Mouse (Mus musculus) megakaryocyte, adult 5-6 weeks (primary cell): ENCODE results near the gene Gpr107. TPM values are rescaled to one million over a fixed set of nuclear protein-coding genes. Genes with fewer than 3 reads are reported as not detected.

ENCODE experiments used
- ATAC-seq: 2 replicates; pipeline ENCODE4 v1.8.0; 2016; ENCODE audit warnings: mild to moderate bottlenecking, inconsistent platforms; ENCODE audit not compliant: poor library complexity, severe bottlenecking
- total RNA-seq, 2 experiments: library from RNA; stranded (forward) in 1 of 2; stranded (reverse) in 1 of 2; fragments of 153-499, 151-499 nt in 1 of 2; fragments of 221-1000, 200-1000 nt in 1 of 2; gene quantifications; 2 replicates each; pipeline versions ENCODE4 v1.2.3 to v1.2.4; 2015 to 2017

The Gpr107 gene
- total RNA-seq, 2 experiments from 2014 or later = 22.2 to 29.2 TPM

DNA sequence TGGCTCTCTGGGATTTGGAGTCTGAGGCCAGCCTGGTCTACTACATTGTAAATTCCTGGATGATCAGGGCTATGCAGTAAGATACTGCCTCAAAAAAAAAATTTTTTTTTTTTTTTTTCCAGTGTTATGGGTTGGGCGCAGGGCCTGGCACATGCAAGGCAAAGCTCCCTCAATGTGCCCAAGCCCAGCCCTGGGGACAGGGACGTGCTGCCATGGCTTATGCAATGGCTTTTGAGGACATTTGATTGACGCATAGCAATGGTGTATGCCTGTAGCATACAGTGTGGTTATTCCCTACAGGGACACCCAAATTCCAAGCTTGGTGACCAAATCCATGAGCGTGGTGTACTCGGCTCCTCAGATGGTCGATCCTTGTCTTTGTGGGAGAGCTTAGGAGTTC is 87.7 kb downstream of the Gpr107 start:
- ATAC-seq = no peak

DNA sequence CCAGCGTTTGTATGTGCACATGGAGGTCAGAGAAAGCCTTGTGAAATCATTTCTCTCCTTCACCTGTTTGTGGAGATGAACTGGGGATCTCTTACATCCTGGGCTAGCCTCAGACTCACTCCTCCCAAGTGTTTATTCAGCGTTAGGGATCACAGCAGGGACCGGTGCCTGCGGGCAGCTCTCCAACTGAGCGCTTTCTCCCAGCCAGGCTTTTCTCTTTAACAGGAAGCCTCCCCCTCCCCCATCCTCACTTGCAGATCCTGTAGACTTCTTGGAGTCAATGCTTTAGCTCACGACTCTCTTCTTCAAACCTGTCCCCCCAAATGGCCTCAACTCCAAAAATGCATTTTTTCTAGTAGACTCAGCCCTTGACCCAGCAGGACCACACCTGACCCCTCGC is 89.5 kb downstream of the Gpr107 start:
- no peak for ATAC-seq

DNA sequence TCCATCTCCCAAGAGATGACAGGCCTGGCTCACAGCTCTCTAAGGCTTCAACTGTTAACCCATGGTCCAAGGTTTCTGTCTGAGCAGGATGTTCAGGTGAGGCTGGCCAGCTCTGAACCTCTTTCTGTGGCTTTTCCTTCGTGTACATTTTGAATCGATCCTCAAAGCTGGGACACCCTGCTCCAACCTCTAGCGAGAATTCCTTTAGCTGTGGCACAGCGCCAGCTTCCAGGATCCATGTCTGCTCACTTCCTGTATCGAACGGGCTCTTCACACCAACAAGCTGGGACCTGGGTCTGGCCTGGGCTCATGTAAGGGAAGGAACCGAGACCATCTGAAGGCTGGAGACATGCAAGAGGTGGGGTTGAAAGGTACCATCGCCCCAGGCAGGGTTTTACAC is 92.1 kb downstream of the Gpr107 start:
- no peak for ATAC-seq

- ATAC-seq = no peak
Measured at GRCm38 (mm10) chr2:31245051-31245450, 92.9 kb downstream of the Gpr107 start.

- ATAC-seq = 0 out of 2 replicates have a peak, but pooled peaks have one; percentile 24
Measured at GRCm38 (mm10) chr2:31245491-31246141, 93.5 kb downstream of the Gpr107 start, which contains the start of gene Ncs1. Gene Ncs1 (plus strand): TSS chr2:31245823.

- no peak for ATAC-seq
Measured at GRCm38 (mm10) chr2:31246251-31246971, 94.3 kb downstream of the Gpr107 start.

DNA sequence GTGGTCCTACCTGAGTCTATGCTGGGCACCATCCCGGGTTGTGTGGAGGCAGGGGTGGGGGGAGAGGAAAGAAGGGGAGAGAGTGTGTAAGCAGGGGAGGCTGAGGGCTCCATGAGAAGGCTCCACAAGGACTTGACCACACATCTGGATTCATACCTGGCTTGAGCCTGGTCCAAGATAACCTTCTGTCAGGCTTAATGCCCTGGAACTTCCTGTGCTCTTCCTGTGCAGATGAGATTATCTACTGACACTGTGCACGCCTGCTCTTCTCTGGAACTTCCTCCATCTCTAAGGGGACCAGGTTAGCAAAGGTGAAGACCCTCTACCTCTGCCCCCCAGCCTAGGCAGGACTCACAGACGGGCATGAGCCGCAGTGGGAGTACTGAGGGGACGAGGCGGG is 96.7 kb downstream of the Gpr107 start:
- no peak for ATAC-seq

GRCm38 (mm10) chr2:31252167-31252566 is 100.1 kb downstream of the Gpr107 start:
- no peak for ATAC-seq

GRCm38 (mm10) chr2:31253463-31253862 is 101.3 kb downstream of the Gpr107 start:
- ATAC-seq = no peak

DNA sequence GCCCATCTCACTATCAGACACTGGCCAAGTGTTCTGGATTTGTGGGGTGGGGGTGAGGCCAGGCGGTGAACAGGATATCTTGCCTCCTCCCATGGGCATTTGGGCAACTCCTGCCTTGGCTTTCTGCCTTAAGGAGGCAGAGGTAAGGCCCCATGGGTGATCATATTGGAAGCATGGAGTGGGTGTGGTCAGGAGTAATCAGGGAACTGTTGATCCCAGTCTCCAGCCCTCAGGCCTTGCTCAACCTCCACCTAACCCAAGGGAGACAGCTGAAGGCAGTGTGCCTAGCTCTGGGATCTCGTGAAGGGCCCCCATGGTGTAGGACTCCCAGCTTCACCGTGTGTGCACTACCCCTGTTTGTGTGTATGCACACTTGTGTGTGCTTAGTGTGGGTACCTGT is 102.7 kb downstream of the Gpr107 start:
- ATAC-seq = no peak

DNA sequence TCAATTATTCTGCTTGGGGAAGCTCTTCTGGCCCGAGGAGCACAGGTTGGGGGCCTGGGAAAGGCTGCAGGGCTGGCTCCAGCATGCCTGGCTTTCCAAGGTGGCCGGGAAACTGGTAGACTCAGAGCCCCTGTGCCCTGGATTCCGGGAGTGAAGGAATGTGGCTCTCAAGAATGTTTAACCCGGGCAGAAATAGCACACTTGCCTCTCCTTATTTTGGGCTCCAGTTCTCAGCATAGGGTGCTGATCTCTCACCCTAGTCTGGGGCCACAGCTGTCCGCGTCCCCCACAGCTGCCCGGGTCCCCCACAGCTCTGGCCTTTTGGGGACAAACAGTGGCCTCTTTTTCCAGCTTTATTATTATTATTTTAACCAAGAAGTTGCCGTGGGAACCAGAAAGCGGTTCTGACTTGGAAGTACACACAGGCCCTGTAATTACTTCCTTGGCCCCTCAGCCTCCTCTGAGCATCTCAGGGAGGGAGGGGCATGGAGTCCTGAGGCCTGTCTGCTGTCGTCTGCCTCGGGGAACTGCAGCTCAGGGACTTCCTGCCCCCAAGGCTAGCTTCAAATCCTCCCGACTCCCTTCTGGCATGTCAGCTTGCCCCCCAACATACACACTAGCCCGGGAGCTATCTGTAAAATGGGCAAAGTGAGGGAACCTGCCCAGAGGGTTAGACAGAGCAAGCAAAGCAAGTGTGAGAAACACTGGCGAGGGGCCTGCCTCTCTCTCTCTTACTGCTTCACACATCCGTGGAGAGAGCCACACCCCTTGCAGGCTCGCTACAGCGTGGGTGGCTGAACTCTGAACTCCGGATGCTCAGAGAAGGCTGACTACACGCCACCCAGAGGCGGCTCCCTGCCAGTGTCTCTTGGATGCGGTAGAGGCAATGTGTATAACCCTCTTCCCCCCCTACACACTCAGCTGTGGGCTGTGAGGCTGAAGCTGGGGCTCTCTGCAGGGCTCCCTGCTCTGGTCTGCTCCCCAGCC is 104.1 kb downstream of the Gpr107 start:
- ATAC-seq = peak; percentile 80

GRCm38 (mm10) chr2:31257096-31257495 is 105.0 kb downstream of the Gpr107 start:
- ATAC-seq = no peak

DNA sequence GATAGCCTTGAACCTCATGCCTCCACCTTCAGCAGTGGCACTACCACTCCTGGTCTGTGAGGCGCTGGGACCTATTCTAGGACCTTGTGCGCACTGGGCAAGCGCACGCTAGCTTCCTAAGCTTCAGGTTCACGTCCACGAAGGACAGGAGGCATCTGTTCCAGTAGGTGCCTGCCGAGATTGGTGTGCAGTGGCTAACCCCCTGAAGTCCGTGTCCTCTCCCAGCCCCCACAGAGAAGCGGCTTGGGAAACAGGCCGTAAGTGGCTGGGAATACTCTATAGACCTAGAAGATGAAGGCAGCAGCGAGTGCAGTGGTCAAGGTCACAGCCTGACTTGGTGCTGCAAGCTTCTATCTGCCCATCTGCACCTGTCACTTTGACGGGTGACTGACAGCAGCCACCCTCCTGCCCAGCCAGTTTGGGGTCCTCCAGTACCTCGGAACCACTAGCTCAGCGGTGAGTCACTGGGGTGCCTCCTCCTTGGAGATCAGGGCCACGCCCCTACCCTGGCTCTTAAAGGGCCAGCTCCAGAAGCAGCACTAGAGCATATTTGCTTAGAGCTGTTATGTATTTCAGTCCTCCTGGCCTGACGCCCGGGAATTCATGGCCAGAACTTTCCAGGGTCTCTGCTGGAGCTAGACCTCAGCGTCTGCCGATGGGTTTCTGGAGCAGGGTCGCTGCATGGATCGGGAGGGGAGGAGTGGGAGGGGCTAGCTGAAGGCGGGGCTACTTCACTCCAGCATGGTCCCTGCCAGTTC is 106.7 kb downstream of the Gpr107 start:
- ATAC-seq = peak; percentile 62

DNA sequence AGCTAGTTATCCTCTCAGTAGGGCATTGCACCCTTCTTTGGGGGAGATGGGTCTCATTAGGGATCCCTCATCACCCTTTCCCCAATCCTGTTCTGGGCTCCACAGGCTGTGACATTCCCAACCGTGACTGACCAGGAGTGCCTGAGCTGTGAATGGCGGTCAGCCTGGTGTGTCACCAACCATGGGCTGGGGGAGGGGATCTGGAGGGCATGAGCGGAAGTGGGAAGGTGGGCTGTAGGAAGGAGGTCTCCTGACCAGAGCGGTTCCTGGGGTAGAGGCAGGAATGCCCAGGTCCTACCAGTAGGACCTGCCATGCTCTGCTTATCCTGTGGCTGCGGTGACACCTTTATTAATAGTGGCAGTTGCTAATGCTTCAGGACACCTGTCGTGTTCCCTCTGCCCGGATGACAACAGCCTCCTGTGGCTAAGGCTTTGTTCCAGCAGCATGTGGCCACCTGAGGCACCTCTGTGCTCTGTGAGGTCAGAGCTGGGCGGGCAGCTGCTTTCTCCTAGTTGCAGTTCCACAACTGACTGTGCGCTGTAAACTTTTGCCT is 107.3 kb downstream of the Gpr107 start:
- no peak for ATAC-seq

- ATAC-seq = no peak
Measured at GRCm38 (mm10) chr2:31260549-31260948, 108.4 kb downstream of the Gpr107 start.

DNA sequence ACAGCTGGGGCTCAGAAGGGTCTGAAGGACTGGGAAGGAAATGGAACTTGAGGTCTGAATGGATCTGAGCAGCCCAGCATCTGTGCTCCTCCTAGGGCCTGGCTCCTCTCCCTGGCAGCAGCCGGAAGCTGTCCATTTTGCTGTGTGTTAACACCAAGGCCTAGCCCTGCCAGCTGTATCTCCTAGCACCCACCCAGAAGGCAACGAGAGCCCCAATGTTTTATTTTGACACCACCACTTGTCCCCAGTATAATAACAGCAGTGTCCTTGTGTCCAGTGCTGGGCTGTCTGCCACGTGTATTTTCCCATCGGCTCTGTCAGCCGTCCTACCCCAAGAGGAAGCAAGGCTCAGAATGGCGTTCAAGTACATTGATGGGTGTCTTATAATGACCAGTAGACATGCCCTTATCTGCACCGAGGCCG is 110.9 kb downstream of the Gpr107 start:
- ATAC-seq = no peak

GRCm38 (mm10) chr2:31263746-31264378 is 111.7 kb downstream of the Gpr107 start:
- ATAC-seq = no peak

- no peak for ATAC-seq
Measured at GRCm38 (mm10) chr2:31267447-31267846, 115.3 kb downstream of the Gpr107 start.
